Mouse (Mus musculus) embryonic facial prominence, embryonic 14.5 days (tissue): ENCODE results near the gene Ephb2. TPM values are rescaled to one million over a fixed set of nuclear protein-coding genes. Genes with fewer than 3 reads are reported as not detected.

Experiments used
- ATAC-seq: fragments of 200-750 bp; cut with Nextera tagmentation; 2 replicates; pipeline ENCODE4 v1.8.0; 2017; ENCODE audit warnings: low read depth, moderate number of reproducible peaks, moderate TSS enrichment
- DNase-seq: peaks from one replicate; pipeline ENCODE4 v3.0.0-alpha.2; 2015; ENCODE audit warnings: low spot score
- H3K27ac ChIP-seq: fragments of 300-500 bp; sonication (generic); replicated peaks from 2 replicates; pipeline ENCODE4 v1.5.1; 2014; ENCODE audit warnings: low read depth, mild to moderate bottlenecking, low read length, moderate library complexity
- H3K27me3 ChIP-seq: fragments of 300-500 bp; sonication (generic); replicated peaks from 2 replicates; pipeline ENCODE4 v1.6.1; 2014; ENCODE audit warnings: low read length; ENCODE audit not compliant: control insufficient read depth, insufficient read depth
- H3K36me3 ChIP-seq: fragments of 300-500 bp; sonication (generic); 2 replicates; pipeline ENCODE4 v1.6.1; 2014; ENCODE audit warnings: low read length, mixed read lengths; ENCODE audit not compliant: control insufficient read depth, insufficient read depth
- H3K4me1 ChIP-seq: fragments of 300-500 bp; sonication (generic); 2 replicates; pipeline ENCODE4 v1.6.1; 2014; ENCODE audit warnings: antibody characterized with exemption, low read length; ENCODE audit not compliant: control insufficient read depth, insufficient read depth
- H3K4me2 ChIP-seq: fragments of 300-500 bp; sonication (generic); 2 replicates; pipeline ENCODE4 v1.6.1; 2014; ENCODE audit warnings: low read depth, mild to moderate bottlenecking, low read length, moderate library complexity, mixed read lengths
- H3K4me3 ChIP-seq: fragments of 300-500 bp; sonication (generic); 2 replicates; pipeline ENCODE4 v1.5.1; 2014; ENCODE audit warnings: low read depth, mild to moderate bottlenecking, low read length
- H3K9ac ChIP-seq: fragments of 300-500 bp; sonication (generic); 2 replicates; pipeline ENCODE4 v1.6.1; 2014; ENCODE audit warnings: low read depth, mild to moderate bottlenecking, low read length, moderate library complexity, mixed read lengths
- H3K9me3 ChIP-seq: fragments of 300-500 bp; sonication (generic); 2 replicates; pipeline ENCODE4 v1.6.1; 2016; ENCODE audit warnings: low read length; ENCODE audit not compliant: control insufficient read depth
- WGBS: fragments of 180-500 bp; shearing (Covaris S2); extraction: QIAGEN DNeasy Blood & Tissue Kit; methylation state at CpG from one replicate; pipeline ENCODE4 v1.1.7; 2014; 5-methylcytosine and 5-hydroxymethylcytosine counted together
- polyA plus RNA-seq: library from polyadenylated mRNA; unstranded; fragments of >200 nt; fragmentation: Nextera tagmentation; extraction: Ambion mirVana; gene quantifications from 2 replicates; pipeline ENCODE4 v1.2.1, GENCODE M21; 2014

Ephb2 gene
- polyA plus RNA-seq, 1 experiment from 2014 or later, result 14.9 TPM

DNA sequence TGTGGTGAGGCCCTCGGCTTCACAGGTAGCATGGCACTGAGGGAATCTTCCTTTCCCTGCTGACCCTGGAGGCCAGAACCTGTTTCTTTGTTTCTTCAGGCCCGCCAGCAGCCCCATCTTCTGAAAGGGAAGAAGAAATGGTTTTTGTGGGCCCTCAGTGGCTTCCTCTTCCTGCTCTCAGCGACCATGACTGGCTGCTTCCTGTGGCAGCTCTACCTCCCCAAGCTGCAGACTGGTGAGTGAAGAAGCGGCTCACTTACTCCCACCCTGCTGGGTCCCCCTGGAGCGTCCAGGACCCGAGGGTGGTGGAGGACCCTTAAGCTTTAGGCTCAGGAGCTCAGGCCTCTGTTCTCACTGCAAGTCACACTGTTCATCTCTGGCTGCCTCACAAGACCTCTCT, 209.2 kb downstream of the Ephb2 start:
- no peaks in the 10 kb centered on the region for H3K36me3 ChIP-seq
- H3K9ac ChIP-seq, result no peak overlapping the region
- ATAC-seq (no peak), DNase-seq (no peak)
- no peak overlapping the region for H3K27ac ChIP-seq
- H3K4me3 ChIP-seq, result no peak overlapping the region
- 74% methylated on average over 5 of the region's 6 CpGs for WGBS
- no peaks in the 10 kb centered on the region for H3K9me3 ChIP-seq
- no peaks in the 10 kb centered on the region for H3K4me1 ChIP-seq
- no peak overlapping the region for H3K4me2 ChIP-seq
- no peaks in the 10 kb centered on the region for H3K27me3 ChIP-seq

DNA sequence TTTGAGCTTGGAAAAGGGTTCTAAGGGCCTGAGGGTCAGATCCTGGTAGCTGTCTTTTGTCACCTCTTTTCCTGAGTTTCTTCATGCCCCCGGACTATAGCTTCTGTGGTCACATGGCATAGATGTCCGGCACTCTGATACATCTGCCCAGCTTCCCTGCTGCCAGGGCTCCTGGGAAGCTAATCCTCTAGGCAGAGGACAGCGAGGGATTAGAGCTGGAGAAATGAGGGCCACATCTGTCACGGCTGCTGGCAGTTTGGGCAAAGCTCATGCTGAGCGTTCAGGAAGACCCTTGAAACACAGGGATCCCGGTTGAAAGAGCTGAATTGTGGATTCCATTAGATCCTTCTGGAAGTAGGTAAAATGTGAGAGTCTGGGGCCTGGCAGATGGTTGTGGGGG, 213.4 kb downstream of the Ephb2 start, which contains the start of gene Lactbl1:
Gene Lactbl1, plus strand, starts transcription at position 234 of the 400 bp plus-strand sequence.
- 36% methylated on average over 6 of the region's 6 CpGs for WGBS
- Histone ChIP-seq H3K4me3 (no peak within 1 kb of the TSS), H3K27me3 (no peaks in the 10 kb centered on the region), H3K27ac (no peak within 1 kb of the TSS), H3K4me1 (no peaks in the 10 kb centered on the region), H3K36me3 (no peaks in the 10 kb centered on the region), H3K9ac (0 out of 2 replicates have a peak within 1 kb of the TSS, but pooled peaks have one; percentile 8), H3K9me3 (no peaks in the 10 kb centered on the region), H3K4me2 (no peak within 1 kb of the TSS)
- DNase-seq (no peak), ATAC-seq (no peak)

DNA sequence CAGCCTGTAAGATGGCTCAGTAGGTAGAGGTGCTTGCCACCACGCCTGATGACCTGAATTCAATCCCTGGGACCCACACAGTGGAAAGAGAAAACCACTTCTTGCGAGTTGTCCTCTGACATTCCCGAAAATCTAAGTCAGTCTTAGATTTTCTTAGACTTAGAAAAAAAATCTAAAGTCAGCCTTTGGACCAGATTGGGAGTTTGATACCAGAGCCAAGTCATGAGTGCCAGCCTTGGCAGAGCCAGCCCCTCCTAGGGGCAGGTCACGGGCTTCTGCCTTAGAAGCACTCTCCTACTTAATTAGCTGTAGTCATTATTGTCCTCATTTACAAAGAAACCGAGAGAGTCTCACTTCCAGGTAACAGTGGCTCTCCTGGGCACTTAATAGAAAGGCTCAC, 213.8 kb downstream of the Ephb2 start:
- Histone ChIP-seq H3K4me2 (no peak overlapping the region), H3K36me3 (no peaks in the 10 kb centered on the region), H3K27me3 (no peaks in the 10 kb centered on the region), H3K4me1 (no peaks in the 10 kb centered on the region), H3K9me3 (no peaks in the 10 kb centered on the region), H3K4me3 (no peak overlapping the region), H3K27ac (no peak overlapping the region), H3K9ac (no peak overlapping the region)
- WGBS, result 55% methylated on average over 5 of the region's 5 CpGs
- DNase-seq, result no peak
- ATAC-seq, result no peak

DNA sequence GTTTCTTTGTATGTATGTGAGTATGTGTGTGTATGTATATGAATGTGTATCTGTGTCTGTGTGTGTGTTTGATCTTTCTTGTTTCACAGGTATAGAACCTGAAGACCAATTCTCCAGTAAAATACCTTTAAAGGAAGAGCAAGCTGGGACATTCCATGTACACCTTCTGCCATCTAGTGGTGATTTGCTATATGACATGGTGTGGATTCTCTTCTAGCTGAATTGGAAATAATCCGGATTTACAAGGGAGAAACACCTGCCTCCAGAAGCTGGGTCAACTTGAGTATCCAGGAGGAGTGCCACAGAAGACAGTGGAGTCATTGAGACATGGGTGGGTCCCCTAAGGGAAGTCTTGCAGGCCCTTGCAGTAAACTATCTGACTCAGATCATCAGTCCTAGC, 214.5 kb downstream of the Ephb2 start:
- H3K4me1 ChIP-seq, result no peaks in the 10 kb centered on the region
- no peak overlapping the region for H3K4me2 ChIP-seq
- no peak for ATAC-seq
- peak; percentile 62 for DNase-seq
- no peak overlapping the region for H3K27ac ChIP-seq
- no peak overlapping the region for H3K9ac ChIP-seq
- H3K4me3 ChIP-seq, result no peak overlapping the region
- H3K36me3 ChIP-seq, result no peaks in the 10 kb centered on the region
- WGBS, result 7% methylated on average over 1 of the region's 1 CpGs
- no peaks in the 10 kb centered on the region for H3K27me3 ChIP-seq
- no peaks in the 10 kb centered on the region for H3K9me3 ChIP-seq

DNA sequence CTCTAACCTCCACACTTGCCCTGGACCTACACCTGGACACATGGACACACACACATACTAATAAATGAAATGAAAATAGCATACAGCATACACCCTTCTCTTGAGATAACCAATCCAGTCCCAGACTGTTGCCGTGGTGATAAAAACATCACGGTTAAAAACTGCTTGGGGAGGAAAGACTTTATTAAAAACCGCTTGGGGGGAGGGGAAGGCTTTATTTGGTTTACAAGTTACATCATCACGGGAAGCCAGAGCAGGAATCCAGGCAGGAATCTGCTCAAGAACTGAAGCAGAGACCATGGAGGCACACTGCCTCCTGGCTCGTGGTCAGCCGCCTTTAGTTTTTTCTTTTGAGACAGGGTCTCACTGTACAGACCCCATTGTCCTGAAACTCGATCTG, 222.1 kb downstream of the Ephb2 start:
- no peaks in the 10 kb centered on the region for H3K4me1 ChIP-seq
- H3K27me3 ChIP-seq, result no peaks in the 10 kb centered on the region
- DNase-seq, result no peak
- ATAC-seq, result no peak
- no peak overlapping the region for H3K4me2 ChIP-seq
- 50% methylated on average over 7 of the region's 7 CpGs for WGBS
- H3K9me3 ChIP-seq, result no peaks in the 10 kb centered on the region
- no peak overlapping the region for H3K9ac ChIP-seq
- no peaks in the 10 kb centered on the region for H3K36me3 ChIP-seq
- no peak overlapping the region for H3K4me3 ChIP-seq
- H3K27ac ChIP-seq, result no peak overlapping the region

DNA sequence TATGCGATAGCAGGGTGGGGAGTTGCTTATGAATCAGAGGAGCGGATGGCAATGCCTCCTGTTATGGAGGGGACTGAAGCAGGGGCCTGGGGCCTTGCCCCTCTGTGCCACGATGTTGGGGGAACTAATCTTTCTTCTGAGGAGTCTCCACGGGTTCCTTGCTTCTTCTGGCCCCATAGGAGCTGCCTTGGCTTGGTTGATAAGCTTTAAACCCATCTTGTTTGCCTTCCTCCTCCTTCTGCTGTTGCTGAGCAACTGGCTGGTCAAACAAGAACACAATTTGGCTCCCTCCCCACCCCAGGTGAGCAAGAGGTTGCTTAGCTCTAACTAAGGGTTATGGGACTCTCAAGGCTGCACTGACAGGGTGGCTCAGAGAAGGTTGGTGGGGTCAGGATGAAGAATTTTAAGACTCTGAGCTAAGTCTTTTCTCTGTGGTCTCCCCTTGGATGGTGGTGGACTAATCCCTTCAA, 225.4 kb downstream of the Ephb2 start, which contains the start of gene Tex46:
Gene Tex46, plus strand, starts transcription at position 51 of the 470 bp plus-strand sequence.
- WGBS, result 56% methylated on average over 4 of the region's 4 CpGs
- Histone ChIP-seq H3K27me3 (no peaks in the 10 kb centered on the region), H3K4me3 (no peak within 1 kb of the TSS)

DNA sequence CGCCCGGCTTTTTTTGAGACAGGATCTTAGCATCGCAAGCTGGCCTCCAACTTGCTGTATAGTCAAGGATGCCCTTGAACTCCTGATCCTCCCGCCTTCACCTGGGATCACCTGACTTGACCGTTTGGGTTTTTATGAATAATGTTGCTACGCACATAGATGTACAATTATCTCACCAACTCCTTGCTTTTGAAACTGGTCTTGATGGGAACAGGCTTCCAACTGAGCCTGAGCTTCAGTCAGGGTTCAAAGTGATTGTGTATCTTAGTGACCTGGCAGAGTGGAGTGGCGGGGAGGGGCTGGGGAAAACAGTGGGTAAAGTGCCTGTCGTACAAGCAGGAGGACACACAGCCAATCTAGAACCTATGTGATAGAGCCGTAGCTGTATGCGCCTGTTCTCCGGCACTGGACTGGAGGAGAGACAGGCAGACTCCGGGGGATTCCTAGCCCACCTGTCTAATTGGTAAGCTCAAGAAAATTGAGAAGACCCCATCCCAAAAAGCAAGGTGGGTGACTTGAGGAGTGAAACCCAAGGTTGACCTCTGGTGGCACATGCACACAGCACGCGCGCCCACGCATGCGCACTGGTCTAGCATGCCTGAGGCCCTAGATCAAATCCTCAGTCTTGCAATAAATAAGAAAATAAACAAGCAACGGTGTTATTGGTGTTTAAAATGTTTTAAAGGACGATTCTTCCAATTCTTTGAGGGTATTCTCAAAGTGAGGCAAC, 229.9 kb downstream of the Ephb2 start:
- no peak overlapping the region for H3K4me3 ChIP-seq
- no peak for ATAC-seq
- 90% methylated on average over 19 of the region's 19 CpGs for WGBS

More for the DNA sequence above, 225.4 kb downstream of the Ephb2 start, which contains the start of gene Tex46:
- Histone ChIP-seq H3K27ac (no peak within 1 kb of the TSS), H3K36me3 (no peaks in the 10 kb centered on the region), H3K4me1 (no peaks in the 10 kb centered on the region), H3K4me2 (no peak within 1 kb of the TSS), H3K9me3 (no peaks in the 10 kb centered on the region), H3K9ac (no peak within 1 kb of the TSS)
- ATAC-seq (no peak), DNase-seq (no peak)

DNA sequence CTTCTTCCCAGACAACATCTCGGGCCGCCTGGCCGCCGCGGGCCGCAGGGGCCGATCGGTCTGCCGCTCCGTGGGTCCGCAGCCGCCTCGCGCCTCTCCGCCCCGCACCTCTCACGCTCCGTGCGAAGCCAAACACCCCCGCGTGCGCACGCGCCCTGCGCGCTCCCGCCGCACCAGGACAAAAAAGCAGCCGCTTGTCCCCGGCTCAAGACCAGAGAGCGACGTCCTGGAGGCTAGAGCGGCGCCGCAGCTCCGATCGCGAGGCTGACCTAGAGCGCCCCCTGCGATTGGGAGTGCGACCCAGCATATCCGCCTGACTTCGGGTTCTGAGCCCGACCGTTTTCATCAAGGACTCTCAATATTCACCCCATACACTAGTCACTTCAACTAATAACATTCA, 233.2 kb downstream of the Ephb2 start, which contains the start of gene Kdm1a:
Gene Kdm1a, minus strand, starts transcription at position 156 of the 400 bp plus-strand sequence.
- WGBS, result 0% methylated on average over 17 of the region's 45 CpGs
- Histone ChIP-seq H3K4me2 (peak within 1 kb of the TSS; percentile 53), H3K9me3 (no peaks in the 10 kb centered on the region), H3K9ac (peak within 1 kb of the TSS; percentile 99), H3K27me3 (no peaks in the 10 kb centered on the region), H3K4me1 (peaks cover 9% of the 10 kb centered on the region), H3K27ac (peak within 1 kb of the TSS; percentile 95), H3K4me3 (peak within 1 kb of the TSS; percentile 100), H3K36me3 (0 out of 2 replicates have a peak, but pooled peaks cover 3% of the 10 kb centered on the region)
- DNase-seq, result peak; percentile 96
- ATAC-seq, result peak; percentile 95

More for the DNA sequence above, 229.9 kb downstream of the Ephb2 start:
- no peak overlapping the region for H3K4me2 ChIP-seq
- H3K27me3 ChIP-seq, result no peaks in the 10 kb centered on the region
- H3K27ac ChIP-seq, result no peak overlapping the region
- no peak overlapping the region for H3K9ac ChIP-seq
- H3K9me3 ChIP-seq, result no peaks in the 10 kb centered on the region
- peaks cover 2% of the 10 kb centered on the region; the same call in 1 of the 2 replicates for H3K4me1 ChIP-seq
- DNase-seq, result no peak
- no peaks in the 10 kb centered on the region for H3K36me3 ChIP-seq
